Mouse (Mus musculus) ES-Bruce4 (cell line): ENCODE measurements around the gene Fkbp2.

Experiments used
- CTCF ChIP-seq: IDR thresholded peaks from one replicate; pipeline ENCODE4 v1.8.1; 2011; ENCODE audit warnings: low read depth, low read length
- EP300 ChIP-seq: IDR thresholded peaks from 2 replicates; pipeline ENCODE4 v1.6.1; 2011; ENCODE audit warnings: low read depth, low read length; ENCODE audit not compliant: insufficient read depth
- POLR2A ChIP-seq: IDR thresholded peaks from one replicate; pipeline ENCODE4 v1.8.1; 2011; ENCODE audit warnings: low read length; ENCODE audit not compliant: insufficient read depth

DNA sequence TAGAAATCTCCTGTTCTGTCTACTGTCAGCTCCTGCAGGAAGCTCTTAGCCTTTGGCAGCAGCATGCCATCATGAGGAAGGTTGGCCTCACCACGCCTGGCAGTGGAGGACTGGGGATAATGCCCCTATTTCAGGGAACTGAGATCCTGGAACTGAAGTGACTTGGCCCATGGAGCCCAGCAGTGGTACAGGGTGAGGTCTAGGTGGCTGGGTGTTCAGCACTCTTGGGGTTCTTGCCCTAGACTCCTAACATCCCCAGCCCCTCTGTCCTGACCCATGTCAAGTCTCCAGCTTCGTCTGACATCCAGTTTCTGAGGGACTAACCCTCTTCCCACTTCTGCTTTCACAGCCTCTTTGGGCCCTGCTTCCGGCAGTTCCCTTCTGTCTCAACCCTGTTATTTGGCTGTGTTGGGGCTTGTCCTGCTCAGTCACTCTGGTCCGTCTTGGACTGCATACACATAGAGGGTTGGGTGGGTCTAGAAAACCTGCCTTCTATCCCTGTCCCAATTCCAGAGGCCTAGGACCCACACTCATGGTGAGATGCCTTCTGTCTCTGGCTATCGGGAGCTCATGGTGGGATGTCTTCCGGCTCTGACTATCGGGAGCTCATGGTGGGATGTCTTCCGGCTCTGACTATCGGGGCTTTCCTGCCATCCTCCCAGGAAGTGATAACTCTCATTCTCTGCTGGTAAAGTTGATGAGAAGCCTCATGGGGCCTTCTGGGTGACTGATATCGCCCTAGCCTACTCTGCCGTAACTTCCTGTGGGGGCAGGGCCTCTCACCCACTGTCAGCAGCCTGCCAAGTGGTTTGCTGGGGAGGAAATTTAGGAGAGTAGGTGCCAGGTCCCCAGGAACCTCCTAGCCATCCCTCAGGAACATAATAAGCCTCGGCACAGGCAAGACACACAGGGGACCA, 37.5 kb upstream of the Fkbp2 start:
- TF ChIP-seq POLR2A (no peak), EP300 (no peak), CTCF (no peak)
